Mouse (Mus musculus): ENCODE data around the gene Mbnl1.

- TF ChIP-seq GATA1 (IDR thresholded peaks at IDR 0.05; ENCODE audit: borderline replicate concordance, low read length) = no peak
- TF ChIP-seq FLI1 (IDR thresholded peaks at IDR 0.05; ENCODE audit: low read length) = no peak
Observed at GRCm38 (mm10) chr3:60565950-60566349, 93.3 kb downstream of the Mbnl1 start.

Measured in megakaryocyte, embryonic 14.5 days (primary cell).